Mouse (Mus musculus) heart, embryonic 12.5 days (tissue): ENCODE measurements around the gene Dmgdh. TPM values are rescaled to one million over a fixed set of nuclear protein-coding genes. Genes with fewer than 3 reads are reported as not detected.

Experiments
- ATAC-seq: fragments of 200-750 bp; cut with Nextera tagmentation; 2 replicates; pipeline ENCODE4 v1.8.0; 2017; ENCODE audit warnings: moderate TSS enrichment, moderate library complexity; ENCODE audit not compliant: insufficient number of reproducible peaks, low FRiP score
- H3K27ac ChIP-seq: fragments of 300-500 bp; sonication (generic); 2 replicates; pipeline ENCODE4 v1.5.1; 2016; ENCODE audit warnings: mild to moderate bottlenecking, moderate library complexity; ENCODE audit not compliant: poor library complexity, severe bottlenecking
- H3K27me3 ChIP-seq: fragments of 300-500 bp; sonication (generic); replicated peaks from 2 replicates; pipeline ENCODE4 v1.6.1; 2016; ENCODE audit warnings: mild to moderate bottlenecking, moderate library complexity
- H3K36me3 ChIP-seq: fragments of 300-500 bp; sonication (generic); 2 replicates; pipeline ENCODE4 v1.6.1; 2016; ENCODE audit warnings: mild to moderate bottlenecking, moderate library complexity
- H3K4me1 ChIP-seq: fragments of 300-500 bp; sonication (generic); replicated peaks from 2 replicates; pipeline ENCODE4 v1.6.1; 2016; ENCODE audit warnings: mild to moderate bottlenecking
- H3K4me2 ChIP-seq: fragments of 300-500 bp; sonication (generic); 2 replicates; pipeline ENCODE4 v1.6.1; 2016; ENCODE audit warnings: mild to moderate bottlenecking, moderate library complexity
- H3K4me3 ChIP-seq: fragments of 300-500 bp; sonication (generic); 2 replicates; pipeline ENCODE4 v1.5.1; 2016; ENCODE audit warnings: mild to moderate bottlenecking
- H3K9ac ChIP-seq: fragments of 300-500 bp; sonication (generic); 2 replicates; pipeline ENCODE4 v1.6.1; 2016; ENCODE audit warnings: mild to moderate bottlenecking, moderate library complexity
- H3K9me3 ChIP-seq: fragments of 300-500 bp; sonication (generic); replicated peaks from 2 replicates; pipeline ENCODE4 v1.6.1; 2016; ENCODE audit warnings: mild to moderate bottlenecking, moderate library complexity
- WGBS: fragments of 180-500 bp; shearing (Covaris S2); methylation state at CpG from one replicate; pipeline ENCODE4 v1.1.7; 2016; 5-methylcytosine and 5-hydroxymethylcytosine counted together
- polyA plus RNA-seq: library from polyadenylated mRNA; unstranded; fragments of >200 nt; fragmentation: Nextera tagmentation; extraction: Ambion mirVana; gene quantifications from 2 replicates; pipeline ENCODE4 v1.2.1, GENCODE M21; 2016

Gene Dmgdh
- polyA plus RNA-seq, 1 experiment from 2014 or later = 0.42 TPM

DNA sequence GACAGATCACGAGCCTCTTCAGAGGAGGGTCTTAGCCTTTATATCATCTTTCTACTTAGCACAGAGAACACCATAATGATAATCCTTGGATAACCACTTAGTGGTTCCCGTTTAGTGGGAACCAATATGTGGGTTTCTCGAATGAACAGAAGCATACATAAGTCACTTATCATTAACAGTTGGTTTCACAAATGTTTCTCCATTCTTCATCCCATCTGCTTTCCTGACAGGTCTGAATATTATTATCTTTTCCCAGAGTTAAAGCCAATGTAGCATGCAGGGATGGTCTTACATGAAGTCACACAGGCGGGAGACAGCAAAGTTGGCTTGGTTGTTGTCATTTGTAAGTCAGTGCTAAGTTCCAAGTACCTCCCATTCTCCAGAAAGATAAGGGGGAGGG lies 6.6 kb upstream of the Dmgdh start:
- Histone ChIP-seq H3K4me3 (no peak overlapping the region), H3K4me1 (no peaks in the 10 kb centered on the region), H3K9ac (no peak overlapping the region), H3K9me3 (0 out of 2 replicates have a peak, but pooled peaks cover 3% of the 10 kb centered on the region), H3K36me3 (no peaks in the 10 kb centered on the region), H3K4me2 (no peak overlapping the region), H3K27me3 (no peaks in the 10 kb centered on the region), H3K27ac (no peak overlapping the region)
- ATAC-seq = no peak
- WGBS = 73% methylated on average over 4 of the region's 4 CpGs

DNA sequence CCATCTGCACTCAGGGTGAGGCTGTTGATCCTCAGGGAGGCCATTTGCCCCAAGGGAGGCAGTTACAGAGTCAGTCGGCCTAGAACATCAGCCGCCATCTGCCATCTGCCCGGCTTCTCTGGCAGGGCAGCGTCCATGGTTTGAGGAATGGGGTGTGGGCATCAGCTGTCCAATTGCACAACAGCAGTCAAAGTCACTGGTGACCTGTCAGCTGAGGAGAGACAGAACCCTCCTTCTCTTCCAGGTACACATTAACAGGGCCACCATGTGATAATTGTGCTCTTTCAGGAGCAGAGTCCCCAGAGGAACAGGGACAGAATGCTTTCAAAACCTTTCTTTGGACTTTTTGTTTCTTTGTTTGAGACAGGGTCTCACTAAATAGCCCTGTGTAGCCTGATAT lies 1.9 kb upstream of the Dmgdh start:
- Histone ChIP-seq H3K27me3 (peaks cover 14% of the 10 kb centered on the region), H3K4me2 (no peak overlapping the region), H3K4me1 (peaks cover 9% of the 10 kb centered on the region; the same call in 1 of the 2 replicates), H3K9me3 (peaks cover 3% of the 10 kb centered on the region; the same call in 1 of the 2 replicates), H3K4me3 (no peak overlapping the region), H3K9ac (no peak overlapping the region), H3K36me3 (no peaks in the 10 kb centered on the region), H3K27ac (no peak overlapping the region)
- ATAC-seq = no peak
- 86% methylated on average over 4 of the region's 4 CpGs for WGBS

DNA sequence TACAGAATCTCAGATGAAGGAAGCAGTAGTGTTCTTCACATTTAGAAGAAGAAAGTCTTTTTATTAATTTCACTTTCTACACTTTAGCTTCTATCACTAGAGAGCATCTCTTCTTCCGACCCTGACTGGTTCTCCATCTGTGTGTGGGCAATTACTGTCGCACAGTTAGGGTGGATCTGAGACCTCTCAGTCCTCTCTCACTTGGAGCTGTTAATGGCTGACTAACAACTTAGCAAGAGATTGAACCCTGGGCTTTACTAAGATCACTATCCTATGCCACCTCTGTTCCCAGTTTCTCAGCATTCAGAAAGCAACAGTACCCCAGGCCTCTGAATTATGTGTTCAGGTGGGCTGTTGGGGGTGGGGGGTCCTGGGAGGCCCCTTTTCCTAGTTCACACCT lies 937 bp upstream of the Dmgdh start:
- Histone ChIP-seq H3K9ac (no peak overlapping the region), H3K36me3 (no peaks in the 10 kb centered on the region), H3K4me2 (no peak overlapping the region), H3K27me3 (peaks cover 14% of the 10 kb centered on the region), H3K9me3 (peaks cover 3% of the 10 kb centered on the region; the same call in 1 of the 2 replicates), H3K4me1 (peaks cover 9% of the 10 kb centered on the region; the same call in 1 of the 2 replicates), H3K27ac (no peak overlapping the region), H3K4me3 (no peak overlapping the region)
- 58% methylated on average over 2 of the region's 2 CpGs for WGBS
- ATAC-seq = no peak

DNA sequence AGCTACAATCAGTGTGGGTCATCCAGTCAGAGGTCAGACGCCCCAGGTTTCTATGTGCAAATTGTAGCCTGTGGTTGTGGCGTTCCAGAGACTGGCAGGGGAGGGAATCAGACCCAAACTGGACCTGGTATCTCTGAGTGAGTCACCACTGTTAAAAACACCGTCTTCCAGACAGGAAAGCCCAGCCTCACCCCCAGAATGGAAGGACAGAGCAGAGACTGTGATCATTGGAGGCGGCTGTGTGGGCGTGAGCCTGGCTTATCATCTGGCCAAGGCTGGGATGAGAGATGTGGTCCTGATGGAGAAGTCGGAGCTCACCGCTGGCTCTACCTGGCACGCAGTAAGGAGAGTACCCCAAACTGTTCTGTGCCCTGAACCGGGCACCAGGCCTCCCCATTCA lies 2.6 kb downstream of the Dmgdh start:
- Histone ChIP-seq H3K4me1 (peaks cover 9% of the 10 kb centered on the region; the same call in 1 of the 2 replicates), H3K27ac (no peak overlapping the region), H3K9ac (no peak overlapping the region), H3K4me2 (no peak overlapping the region), H3K4me3 (no peak overlapping the region), H3K9me3 (peaks cover 3% of the 10 kb centered on the region; the same call in 1 of the 2 replicates), H3K27me3 (peaks cover 14% of the 10 kb centered on the region), H3K36me3 (no peaks in the 10 kb centered on the region)
- ATAC-seq = no peak
- WGBS = 45% methylated on average over 9 of the region's 9 CpGs

DNA sequence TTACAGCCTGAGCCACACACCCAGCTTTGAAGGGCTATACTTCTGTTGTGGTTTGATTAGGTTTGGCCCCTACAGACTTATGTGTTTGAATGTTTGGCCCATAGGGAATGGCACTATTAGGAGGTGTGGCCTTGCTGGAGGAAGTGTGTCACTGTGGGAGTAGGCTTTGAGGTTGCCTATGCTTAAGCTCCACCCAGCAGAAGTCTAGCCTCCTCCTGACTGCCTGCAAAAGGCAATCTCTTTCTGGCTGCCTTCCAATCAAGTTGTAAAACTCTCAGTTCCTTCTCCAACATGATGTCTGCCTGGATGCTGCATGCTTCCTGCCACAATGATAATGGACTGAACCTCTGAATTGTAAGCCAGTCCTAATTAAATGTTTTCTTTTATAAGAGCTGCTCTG lies 9.1 kb downstream of the Dmgdh start:
- no peak for ATAC-seq
- Histone ChIP-seq H3K4me2 (no peak overlapping the region), H3K4me3 (no peak overlapping the region), H3K9ac (no peak overlapping the region), H3K9me3 (0 out of 2 replicates have a peak, but pooled peaks cover 3% of the 10 kb centered on the region), H3K4me1 (no peaks in the 10 kb centered on the region), H3K27ac (no peak overlapping the region), H3K36me3 (no peaks in the 10 kb centered on the region), H3K27me3 (no peaks in the 10 kb centered on the region)

DNA sequence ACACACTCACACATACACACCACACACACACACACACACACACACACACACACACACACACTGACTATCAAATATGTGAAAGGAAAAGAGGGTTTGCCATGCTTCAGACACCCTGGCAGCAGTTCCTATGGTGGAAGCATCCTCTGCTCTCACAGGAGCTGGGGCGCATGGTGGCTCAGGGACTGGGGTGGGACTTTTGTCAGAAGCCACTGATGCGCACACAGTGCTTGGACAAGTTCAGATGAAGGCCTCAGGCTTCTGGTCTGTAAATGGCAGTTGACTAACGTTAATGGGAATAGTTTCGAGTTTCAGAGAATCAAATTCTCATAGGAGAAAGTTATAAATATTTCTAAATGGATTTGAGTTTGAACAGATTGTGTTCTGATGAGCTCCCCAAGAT lies 11.0 kb downstream of the Dmgdh start:
- no peak overlapping the region for H3K27ac ChIP-seq
- H3K4me3 ChIP-seq = no peak overlapping the region
- no peak for ATAC-seq
- no peak overlapping the region for H3K4me2 ChIP-seq
- H3K4me1 ChIP-seq = no peaks in the 10 kb centered on the region
- WGBS = 88% methylated on average over 4 of the region's 4 CpGs
- no peaks in the 10 kb centered on the region for H3K27me3 ChIP-seq
- H3K9me3 ChIP-seq = no peaks in the 10 kb centered on the region
- no peaks in the 10 kb centered on the region for H3K36me3 ChIP-seq
- H3K9ac ChIP-seq = no peak overlapping the region

DNA sequence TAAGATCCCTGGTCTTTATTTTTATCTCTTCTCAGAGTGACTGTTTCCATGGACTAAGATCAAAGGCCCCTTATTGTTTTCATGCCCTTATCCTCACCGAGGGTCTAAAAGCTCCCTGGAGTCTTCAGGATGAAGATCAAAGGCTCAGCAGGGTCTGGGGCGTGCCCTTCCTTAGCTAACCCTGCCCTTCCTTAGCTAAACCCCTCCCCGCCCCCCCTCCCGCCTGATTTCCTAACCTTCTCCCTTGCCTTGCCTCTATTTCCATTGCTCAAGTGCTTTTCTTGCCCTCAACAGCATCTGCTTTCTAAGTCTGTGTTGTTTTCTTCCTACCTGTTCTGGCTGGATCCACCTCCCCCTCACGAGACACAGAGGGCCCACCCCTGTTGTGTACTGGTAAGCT lies 13.1 kb downstream of the Dmgdh start:
- no peaks in the 10 kb centered on the region for H3K9me3 ChIP-seq
- no peaks in the 10 kb centered on the region for H3K27me3 ChIP-seq
- H3K9ac ChIP-seq = no peak overlapping the region
- H3K36me3 ChIP-seq = no peaks in the 10 kb centered on the region
- no peak overlapping the region for H3K4me2 ChIP-seq
- ATAC-seq = no peak
- no peaks in the 10 kb centered on the region for H3K4me1 ChIP-seq
- no peak overlapping the region for H3K27ac ChIP-seq
- H3K4me3 ChIP-seq = no peak overlapping the region
- 16% methylated on average over 5 of the region's 5 CpGs for WGBS

DNA sequence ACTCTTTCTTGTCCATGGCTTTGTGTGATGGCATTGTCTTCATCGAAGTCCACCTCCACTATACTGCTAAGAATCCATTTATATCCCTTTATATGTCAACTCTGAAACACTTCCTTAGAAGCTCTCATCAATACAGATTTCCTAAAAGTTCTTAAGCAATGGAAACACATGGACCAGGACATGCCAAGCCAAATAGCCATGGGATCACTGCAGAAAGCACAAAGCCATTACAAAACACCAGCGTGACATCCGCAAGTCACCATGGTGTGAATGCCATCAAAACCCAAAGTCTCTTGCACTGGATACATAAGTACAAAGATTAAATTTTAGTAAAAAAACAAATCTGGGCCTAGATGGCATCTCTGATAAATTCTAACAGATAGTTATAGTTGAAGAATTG lies 15.3 kb downstream of the Dmgdh start:
- H3K27me3 ChIP-seq = no peaks in the 10 kb centered on the region
- no peaks in the 10 kb centered on the region for H3K9me3 ChIP-seq
- 91% methylated on average over 3 of the region's 3 CpGs for WGBS
- no peaks in the 10 kb centered on the region for H3K36me3 ChIP-seq
- no peak for ATAC-seq
- H3K9ac ChIP-seq = no peak overlapping the region
- no peak overlapping the region for H3K27ac ChIP-seq
- H3K4me3 ChIP-seq = no peak overlapping the region
- H3K4me2 ChIP-seq = no peak overlapping the region
- H3K4me1 ChIP-seq = no peaks in the 10 kb centered on the region

DNA sequence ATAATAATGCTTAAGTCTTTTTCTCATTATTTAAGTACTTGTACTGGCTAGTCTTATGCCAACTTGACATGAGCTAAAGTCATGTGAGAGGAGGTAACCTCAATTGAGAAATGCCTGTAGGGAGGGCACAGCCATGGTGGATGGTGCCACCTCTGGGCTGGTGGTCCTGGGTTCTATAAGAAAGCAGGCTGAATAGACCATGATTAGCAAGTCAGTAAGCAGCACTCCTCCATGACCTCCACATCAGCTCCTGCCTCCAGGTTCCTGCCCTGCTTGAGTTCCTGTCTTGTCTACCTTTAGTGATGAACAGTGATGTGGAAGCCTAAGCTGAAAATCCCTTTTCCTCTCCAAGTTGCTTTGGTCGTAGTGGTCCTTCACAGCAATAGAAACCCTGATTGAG lies 16.6 kb downstream of the Dmgdh start:
- WGBS = 80% methylated on average over 1 of the region's 1 CpGs
- H3K4me2 ChIP-seq = no peak overlapping the region
- no peak for ATAC-seq
- no peaks in the 10 kb centered on the region for H3K9me3 ChIP-seq
- H3K27ac ChIP-seq = no peak overlapping the region
- no peaks in the 10 kb centered on the region for H3K36me3 ChIP-seq
- no peak overlapping the region for H3K9ac ChIP-seq
- H3K4me1 ChIP-seq = no peaks in the 10 kb centered on the region
- no peaks in the 10 kb centered on the region for H3K27me3 ChIP-seq
- no peak overlapping the region for H3K4me3 ChIP-seq

DNA sequence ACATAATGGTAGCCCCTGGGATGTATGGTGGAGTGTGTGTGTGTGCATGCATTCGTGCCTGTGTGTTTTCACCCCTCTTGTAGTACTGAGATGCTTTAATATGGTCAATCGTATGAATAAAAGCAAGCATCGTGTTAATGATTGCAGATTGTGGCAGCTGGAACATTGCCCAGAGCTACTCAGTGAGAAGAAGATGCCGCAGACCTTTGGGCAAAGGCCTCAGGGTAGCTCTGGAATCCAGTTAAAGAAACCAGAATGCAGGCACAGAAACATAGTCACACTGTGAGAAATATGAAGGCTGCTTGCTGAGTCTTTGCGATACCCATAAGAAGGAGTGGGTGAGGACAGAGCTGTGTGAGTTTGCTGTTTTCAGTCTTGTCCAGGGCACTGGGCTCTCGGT lies 24.6 kb downstream of the Dmgdh start:
- no peak overlapping the region for H3K4me3 ChIP-seq
- no peaks in the 10 kb centered on the region for H3K4me1 ChIP-seq
- no peak for ATAC-seq
- no peak overlapping the region for H3K9ac ChIP-seq
- H3K27me3 ChIP-seq = no peaks in the 10 kb centered on the region
- WGBS = 76% methylated on average over 6 of the region's 6 CpGs
- no peak overlapping the region for H3K4me2 ChIP-seq
- H3K27ac ChIP-seq = no peak overlapping the region
- no peaks in the 10 kb centered on the region for H3K36me3 ChIP-seq
- no peaks in the 10 kb centered on the region for H3K9me3 ChIP-seq

DNA sequence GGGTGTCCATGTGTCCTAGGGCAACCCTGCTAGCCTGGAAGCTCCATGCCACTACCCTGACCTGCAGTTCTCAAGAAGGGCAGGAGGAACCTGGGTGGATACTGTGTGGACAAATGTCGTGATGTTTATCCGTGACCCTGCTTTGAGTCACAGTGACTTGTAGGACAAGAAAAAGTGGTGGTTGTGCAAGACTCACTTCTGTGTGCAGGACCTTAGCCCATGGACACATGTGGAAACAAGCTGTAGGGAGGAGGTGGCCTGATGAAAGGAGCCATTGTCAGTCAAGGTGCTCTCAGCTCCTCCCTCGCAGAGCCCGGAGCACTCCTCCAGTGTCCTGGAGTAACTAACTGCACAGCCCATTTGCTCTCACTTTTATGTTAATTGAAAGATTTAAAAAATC lies 31.5 kb downstream of the Dmgdh start:
- Histone ChIP-seq H3K27me3 (no peaks in the 10 kb centered on the region), H3K27ac (no peak overlapping the region), H3K36me3 (no peaks in the 10 kb centered on the region), H3K9ac (no peak overlapping the region), H3K4me1 (no peaks in the 10 kb centered on the region), H3K9me3 (no peaks in the 10 kb centered on the region), H3K4me3 (no peak overlapping the region), H3K4me2 (no peak overlapping the region)
- ATAC-seq = no peak
- 73% methylated on average over 4 of the region's 4 CpGs for WGBS

DNA sequence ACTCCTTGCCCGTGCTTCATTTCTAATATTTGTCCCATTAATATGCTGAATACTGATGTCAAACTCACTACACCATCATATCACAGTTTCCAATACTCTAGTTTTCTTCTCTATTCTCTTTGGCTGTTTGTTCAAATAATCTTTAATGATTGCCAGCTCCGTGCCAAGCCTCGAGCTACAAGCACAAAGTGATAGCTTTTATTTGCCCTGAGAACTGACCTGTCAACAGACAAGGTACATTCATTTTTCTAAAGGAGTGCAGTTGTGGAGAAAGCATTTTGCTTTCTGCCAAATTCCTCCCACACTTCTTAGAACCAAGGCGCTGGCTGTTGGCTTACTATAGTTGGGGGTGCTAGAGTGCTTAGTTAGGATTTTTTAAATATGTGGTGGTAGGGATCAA lies 33.0 kb downstream of the Dmgdh start:
- Histone ChIP-seq H3K36me3 (no peaks in the 10 kb centered on the region), H3K9me3 (no peaks in the 10 kb centered on the region), H3K4me3 (no peak overlapping the region), H3K4me2 (no peak overlapping the region), H3K27me3 (no peaks in the 10 kb centered on the region), H3K27ac (no peak overlapping the region), H3K4me1 (no peaks in the 10 kb centered on the region), H3K9ac (no peak overlapping the region)
- WGBS = 75% methylated on average over 4 of the region's 4 CpGs
- no peak for ATAC-seq
